Mouse (Mus musculus) thymus, adult 2 months (tissue): Measurements from ENCODE around the gene Olfr9.

Experiments used
- CTCF ChIP-seq: fragments of 200-500 bp; IDR thresholded peaks from 2 replicates; pipeline ENCODE4 v1.5.1; 2012; ENCODE audit warnings: mild to moderate bottlenecking, control low read depth, low read length, moderate library complexity, borderline replicate concordance; ENCODE audit not compliant: control insufficient read depth, poor library complexity, insufficient read depth; ENCODE audit errors: extremely low read depth
- POLR2A ChIP-seq: fragments of 200-500 bp; IDR thresholded peaks from 2 replicates; pipeline ENCODE4 v1.6.1; 2012; ENCODE audit warnings: mild to moderate bottlenecking, low read length, control low read depth, moderate library complexity; ENCODE audit not compliant: control insufficient read depth, poor library complexity, insufficient read depth; ENCODE audit errors: extremely low read depth

DNA sequence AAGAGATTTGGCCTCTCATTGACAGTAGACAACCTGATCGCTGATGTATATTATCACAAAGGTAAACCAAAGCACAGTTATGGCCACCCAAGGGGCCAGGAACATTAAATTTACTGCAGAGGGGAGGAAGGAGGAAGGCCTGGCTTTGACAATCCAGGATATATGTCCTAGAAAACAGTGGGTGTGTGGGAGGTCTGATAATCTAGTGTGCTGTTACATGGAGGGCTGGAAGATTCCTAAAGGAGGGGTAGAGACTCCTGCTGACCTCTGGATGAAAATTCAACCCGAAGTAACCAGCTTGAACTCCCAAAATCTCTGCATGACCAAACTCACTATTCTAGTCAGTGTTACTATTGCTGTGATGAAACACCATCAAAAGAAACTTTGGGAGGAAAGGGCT is 39.1 kb downstream of the Olfr9 start:
- TF ChIP-seq CTCF = no peak
- no peak for TF ChIP-seq POLR2A
